ENCODE assay signal across 8 mouse cellular contexts in the genomic region with DNA sequence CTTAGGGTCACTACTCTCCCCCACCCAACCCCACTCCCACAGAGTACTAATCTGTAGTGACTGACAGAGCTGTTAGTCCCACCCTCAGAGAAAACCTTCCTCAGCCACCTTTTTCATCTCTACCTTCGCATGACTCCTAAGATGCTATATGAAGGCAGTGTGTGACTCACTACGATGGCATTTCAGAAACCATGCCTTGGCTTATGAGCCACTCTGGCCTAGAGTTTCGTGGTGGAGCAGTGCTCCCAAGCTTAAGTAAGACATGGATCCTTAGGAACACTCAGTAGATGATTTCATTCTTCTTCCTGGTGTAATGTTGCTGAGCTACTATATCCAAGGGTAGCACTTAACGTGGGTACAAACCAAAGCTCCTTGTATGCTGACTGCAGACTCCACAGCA.
"Had no signal": no experiment of that assay in that cellular context is flagged by ENCODE, and none has a peak within 500 bp of the region (broad histone marks: within the 10 kb centered on the region; RNA-seq: fewer than 3 reads in every experiment).

No protein-coding gene starts in this region.

- H3K27me3 ChIP-seq: kidney, embryonic 15.5 days; limb, embryonic 12.5 days; liver, embryonic 13.5 days; lung, embryonic 15.5 days; midbrain, embryonic 13.5 days had no signal

- H3K4me2 ChIP-seq: kidney, embryonic 15.5 days; limb, embryonic 12.5 days; liver, embryonic 13.5 days; lung, embryonic 15.5 days; midbrain, embryonic 13.5 days had no signal

- H3K9ac ChIP-seq: kidney, embryonic 15.5 days; limb, embryonic 12.5 days; liver, embryonic 13.5 days; liver, postnatal 0 days; lung, embryonic 15.5 days; midbrain, embryonic 13.5 days had no signal

- H3K27ac ChIP-seq: kidney, embryonic 15.5 days; limb, embryonic 12.5 days; liver, embryonic 13.5 days; lung, embryonic 15.5 days; midbrain, embryonic 13.5 days had no signal

- H3K36me3 ChIP-seq: kidney, embryonic 15.5 days; limb, embryonic 12.5 days; liver, embryonic 13.5 days; lung, embryonic 15.5 days; midbrain, embryonic 13.5 days had no signal

- DNase-seq: liver; liver, embryonic 13.5 days; liver, postnatal 0 days; right cerebral cortex, postnatal 14 days had no signal

- ATAC-seq: liver, postnatal 0 days; midbrain, embryonic 13.5 days had no signal

- H3K4me3 ChIP-seq: kidney, embryonic 15.5 days; limb, embryonic 12.5 days; liver, embryonic 13.5 days; lung, embryonic 15.5 days; midbrain, embryonic 13.5 days had no signal

- H3K9me3 ChIP-seq: kidney, embryonic 15.5 days; limb, embryonic 12.5 days; liver, embryonic 13.5 days; lung, embryonic 15.5 days; midbrain, embryonic 13.5 days had no signal

- H3K4me1 ChIP-seq: liver, embryonic 13.5 days had no signal
